ENCODE assay signal across 9 mouse cellular contexts in the genomic region with DNA sequence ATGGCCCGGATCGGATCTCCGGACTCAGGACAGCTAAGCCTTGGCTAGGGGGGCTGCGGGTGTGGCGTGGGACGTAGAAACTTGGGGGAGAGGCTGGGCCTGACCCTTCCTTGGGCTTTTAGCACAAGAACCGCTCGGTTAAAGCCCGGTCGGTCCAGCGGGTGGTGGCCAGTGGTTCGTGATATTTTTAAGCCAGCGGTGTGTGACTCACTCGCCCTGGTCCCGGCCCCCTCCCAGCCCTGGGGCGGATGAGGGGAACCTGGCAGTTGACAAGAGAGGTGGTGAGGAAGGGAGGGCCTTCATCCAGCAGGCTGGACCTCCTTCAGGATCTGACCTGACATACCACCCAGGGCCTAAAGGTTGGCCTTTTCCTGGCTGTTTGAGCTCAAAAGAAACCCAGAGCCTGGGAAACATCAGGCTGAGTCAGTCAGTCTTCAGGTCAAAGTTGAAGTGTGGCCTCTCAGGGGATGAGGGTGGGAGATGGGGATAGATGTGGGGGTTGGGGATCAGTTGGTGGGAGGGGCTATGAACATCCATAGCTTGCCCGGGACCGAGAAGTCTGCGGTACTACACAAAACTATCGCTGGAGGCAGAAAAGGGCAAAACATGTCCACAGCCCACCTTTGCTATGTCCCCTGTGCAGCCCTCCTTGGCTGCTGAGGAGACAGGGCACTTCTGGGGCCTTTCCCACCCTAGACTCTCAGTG. TPM values are rescaled to one million over a fixed set of nuclear protein-coding genes. Genes with fewer than 3 reads are reported as not detected.
DNase-seq lines count a peak whose midpoint lies in the region; ATAC-seq and TF ChIP-seq lines count a peak whose summit lies in the region.
"Had no signal": no experiment of that assay in that cellular context is flagged by ENCODE, and none has a peak within 500 bp of the region (broad histone marks: within the 10 kb centered on the region; RNA-seq: fewer than 3 reads in every experiment).

No protein-coding gene starts in this region.

- H3K36me3 ChIP-seq in hindbrain, embryonic 11.5 days (ENCODE audit: control insufficient read depth, insufficient read depth, low read length), result no peaks in the 10 kb centered on the region
- H3K36me3 ChIP-seq in hindbrain, embryonic 14.5 days (replicated peaks; ENCODE audit: control insufficient read depth, insufficient read depth), result 0 out of 2 replicates have a peak, but pooled peaks cover 11% of the 10 kb centered on the region
- H3K36me3 ChIP-seq in midbrain, postnatal 0 days (ENCODE audit: insufficient read depth, low read length), result no peaks in the 10 kb centered on the region

- peak overlapping the region; percentile 11; the same call in 1 of the 2 replicates for H3K9ac ChIP-seq in hindbrain, embryonic 11.5 days (ENCODE audit: low read depth, low read length)
- no peak overlapping the region for H3K9ac ChIP-seq in hindbrain, embryonic 14.5 days
- no peak overlapping the region for H3K9ac ChIP-seq in midbrain, postnatal 0 days (replicated peaks; ENCODE audit: low read length, poor library complexity, severe bottlenecking)

- no peaks in the 10 kb centered on the region; the same call in 1 of the 2 replicates for H3K4me1 ChIP-seq in hindbrain, embryonic 11.5 days (replicated peaks; ENCODE audit: control insufficient read depth, insufficient read depth, low read length)
- peaks cover 3% of the 10 kb centered on the region; the same call in 1 of the 2 replicates for H3K4me1 ChIP-seq in hindbrain, embryonic 14.5 days (replicated peaks; ENCODE audit: control insufficient read depth, insufficient read depth, low read length)
- H3K4me1 ChIP-seq in brown adipose tissue, adult 24 weeks (ENCODE audit: control insufficient read depth, insufficient read depth, insufficient read length, low read length), result peaks cover 34% of the 10 kb centered on the region
- no peaks in the 10 kb centered on the region for H3K4me1 ChIP-seq in midbrain, postnatal 0 days (ENCODE audit: insufficient read depth, low read length)

- H3K4me3 ChIP-seq in hindbrain, embryonic 11.5 days (ENCODE audit: low read depth, low read length), result no peak overlapping the region
- no peak overlapping the region for H3K4me3 ChIP-seq in hindbrain, embryonic 14.5 days (replicated peaks; ENCODE audit: low read length)
- peak overlapping the region; percentile 47 for H3K4me3 ChIP-seq in brown adipose tissue, adult 24 weeks (ENCODE audit: insufficient read depth, low read depth, low read length)
- H3K4me3 ChIP-seq in midbrain, postnatal 0 days (ENCODE audit: low read depth, low read length), result no peak overlapping the region

- 31% methylated on average over 20 of the region's 20 CpGs for WGBS in hindbrain, embryonic 11.5 days
- 43% methylated on average over 20 of the region's 20 CpGs for WGBS in hindbrain, embryonic 14.5 days
- WGBS in midbrain, postnatal 0 days, result 41% methylated on average over 20 of the region's 20 CpGs

- H3K27ac ChIP-seq in hindbrain, embryonic 11.5 days (ENCODE audit: low read depth, low read length), result no peak overlapping the region
- H3K27ac ChIP-seq in hindbrain, embryonic 14.5 days, result no peak overlapping the region
- peak overlapping the region; percentile 16 for H3K27ac ChIP-seq in brown adipose tissue, adult 24 weeks (replicated peaks; ENCODE audit: low read depth, low read length)
- H3K27ac ChIP-seq in midbrain, postnatal 0 days (ENCODE audit: low read depth, low read length), result no peak overlapping the region

- ATAC-seq in hindbrain, embryonic 11.5 days (ENCODE audit: low FRiP score), result no peak
- ATAC-seq in hindbrain, embryonic 14.5 days (ENCODE audit: low FRiP score), result no peak
- ATAC-seq in midbrain, postnatal 0 days (ENCODE audit: low FRiP score), result no peak

- no peak for DNase-seq in hindbrain, embryonic 11.5 days (ENCODE audit: low spot score)
- no peak for DNase-seq in hindbrain, embryonic 14.5 days (ENCODE audit: low spot score)
- peak; percentile 40 to 42 for DNase-seq in kidney, adult 8-10 months
- no peak for DNase-seq in midbrain, postnatal 0 days (ENCODE audit: low spot score)
- no peak for DNase-seq in ovary, postnatal 10 days (ENCODE audit: low spot score)
- DNase-seq in adrenal gland, adult 2 months, result no peak
- DNase-seq in gastrocnemius, adult 8-10 months (ENCODE audit: low spot score in 2 of 2), result no peak

- no peak for TF ChIP-seq CTCF in midbrain, postnatal 0 days (IDR thresholded peaks at IDR 0.05)

- peak overlapping the region; percentile 12 for H3K4me2 ChIP-seq in hindbrain, embryonic 11.5 days (replicated peaks; ENCODE audit: low read depth, low read length)
- H3K4me2 ChIP-seq in hindbrain, embryonic 14.5 days (replicated peaks), result no peak overlapping the region
- 0 out of 2 replicates have a peak overlapping the region, but pooled peaks have one; percentile 12 for H3K4me2 ChIP-seq in midbrain, postnatal 0 days (ENCODE audit: low read depth, low read length, poor library complexity, severe bottlenecking)

- no peaks in the 10 kb centered on the region for H3K9me3 ChIP-seq in hindbrain, embryonic 11.5 days (ENCODE audit: control insufficient read depth, low read length)
- no peaks in the 10 kb centered on the region for H3K9me3 ChIP-seq in hindbrain, embryonic 14.5 days (ENCODE audit: control insufficient read depth, low read length)
- no peaks in the 10 kb centered on the region for H3K9me3 ChIP-seq in midbrain, postnatal 0 days (ENCODE audit: low read length)

- H3K27me3 ChIP-seq in hindbrain, embryonic 11.5 days (ENCODE audit: control insufficient read depth, insufficient read depth, low read length), result peaks cover 8% of the 10 kb centered on the region; the same call in 1 of the 2 replicates
- H3K27me3 ChIP-seq in hindbrain, embryonic 14.5 days (ENCODE audit: control insufficient read depth, insufficient read depth, low read length), result 0 out of 2 replicates have a peak, but pooled peaks cover 3% of the 10 kb centered on the region
- peaks cover 8% of the 10 kb centered on the region for H3K27me3 ChIP-seq in midbrain, postnatal 0 days (ENCODE audit: insufficient read depth, low read length)

RNA-seq across cellular contexts. Expression of gene Eps8l2, which starts 0.7 kb away (rescaled TPM):
- 2.1 and 2.6 TPM in 2 replicates for polyA plus RNA-seq in hindbrain, embryonic 11.5 days (2014; fragmentation: Nextera tagmentation; extraction: Ambion mirVana)
- 0.98 and 1.2 TPM in 2 replicates for polyA plus RNA-seq in hindbrain, embryonic 14.5 days (2014; fragmentation: Nextera tagmentation; extraction: Ambion mirVana)
- polyA plus RNA-seq in brown adipose tissue, adult 24 weeks (2012; ENCODE audit: insufficient read depth, insufficient read length, missing spikeins), result 1.5 and 2.9 TPM in 2 replicates
- total RNA-seq in midbrain, postnatal 0 days (2014; rRNA removed), result 2.4 and 3.1 TPM in 2 replicates
- polyA plus RNA-seq in midbrain, postnatal 0 days (2015; fragmentation: Nextera tagmentation; extraction: Ambion mirVana), result 0.48 and 0.74 TPM in 2 replicates
- 1 to 10 TPM; 2.7 to 3.0 TPM for total RNA-seq in adrenal gland, adult 2 months (2021)
- 2.6 and 3.8 TPM in 2 replicates for polyA plus RNA-seq in adrenal gland, adult 2 months (2012; rRNA removed)
- total RNA-seq in gastrocnemius, adult 8-10 months (2022), result 1 to 10 TPM; 1.3 to 3.4 (median 2.2) TPM

RNA-seq across cellular contexts. Expression of gene Tmem80, which starts 11.8 kb away (rescaled TPM):
- polyA plus RNA-seq in hindbrain, embryonic 11.5 days (2014; fragmentation: Nextera tagmentation; extraction: Ambion mirVana), result 29.7 and 31.9 TPM in 2 replicates
- 24.7 and 32.6 TPM in 2 replicates for polyA plus RNA-seq in hindbrain, embryonic 14.5 days (2014; fragmentation: Nextera tagmentation; extraction: Ambion mirVana)
- 35.2 and 44.8 TPM in 2 replicates for polyA plus RNA-seq in brown adipose tissue, adult 24 weeks (2012; ENCODE audit: insufficient read depth, insufficient read length, missing spikeins)
- total RNA-seq in midbrain, postnatal 0 days (2014; rRNA removed), result 25.8 and 29.1 TPM in 2 replicates
- 31.5 and 34.5 TPM in 2 replicates for polyA plus RNA-seq in midbrain, postnatal 0 days (2015; fragmentation: Nextera tagmentation; extraction: Ambion mirVana)
- total RNA-seq in adrenal gland, adult 2 months (2021), result 10 to 100 TPM; 26.9 to 34.8 TPM
- 32.7 and 33.5 TPM in 2 replicates for polyA plus RNA-seq in adrenal gland, adult 2 months (2012; rRNA removed)
- total RNA-seq in gastrocnemius, adult 8-10 months (2022), result 10 to 100 TPM in 3 of 4 experiments, 1 to 10 TPM in 1; 9.1 to 11.5 (median 11.3) TPM

RNA-seq across cellular contexts. Expression of gene Deaf1, which starts 11.9 kb away (rescaled TPM):
- 70.0 and 75.9 TPM in 2 replicates for polyA plus RNA-seq in hindbrain, embryonic 11.5 days (2014; fragmentation: Nextera tagmentation; extraction: Ambion mirVana)
- 187 TPM in 2 replicates for polyA plus RNA-seq in hindbrain, embryonic 14.5 days (2014; fragmentation: Nextera tagmentation; extraction: Ambion mirVana)
- polyA plus RNA-seq in brown adipose tissue, adult 24 weeks (2012; ENCODE audit: insufficient read depth, insufficient read length, missing spikeins), result 5.9 and 15.8 TPM in 2 replicates
- 246 and 289 TPM in 2 replicates for total RNA-seq in midbrain, postnatal 0 days (2014; rRNA removed)
- 291 and 306 TPM in 2 replicates for polyA plus RNA-seq in midbrain, postnatal 0 days (2015; fragmentation: Nextera tagmentation; extraction: Ambion mirVana)
- 10 to 100 TPM; 27.8 to 30.5 TPM for total RNA-seq in adrenal gland, adult 2 months (2021)
- polyA plus RNA-seq in adrenal gland, adult 2 months (2012; rRNA removed), result 18.7 and 34.4 TPM in 2 replicates
- 10 to 100 TPM; 10.6 to 15.1 (median 12.7) TPM for total RNA-seq in gastrocnemius, adult 8-10 months (2022)

RNA-seq across cellular contexts. Expression of gene Drd4, which starts 47.6 kb away (rescaled TPM):
- polyA plus RNA-seq in hindbrain, embryonic 11.5 days (2014; fragmentation: Nextera tagmentation; extraction: Ambion mirVana), result 0.25 and 0.33 TPM in 2 replicates
- polyA plus RNA-seq in hindbrain, embryonic 14.5 days (2014; fragmentation: Nextera tagmentation; extraction: Ambion mirVana), result 0.65 and 0.88 TPM in 2 replicates
- polyA plus RNA-seq in brown adipose tissue, adult 24 weeks (2012; ENCODE audit: insufficient read depth, insufficient read length, missing spikeins), result not detected in 2 replicates
- total RNA-seq in midbrain, postnatal 0 days (2014; rRNA removed), result 0.55 and 0.61 TPM in 2 replicates
- 0.73 and 0.98 TPM in 2 replicates for polyA plus RNA-seq in midbrain, postnatal 0 days (2015; fragmentation: Nextera tagmentation; extraction: Ambion mirVana)
- total RNA-seq in adrenal gland, adult 2 months (2021), result under 1 TPM in 1 of 2 experiments, not detected in 1; 0.31 TPM
- 0.62 and 12.1 TPM in 2 replicates for polyA plus RNA-seq in adrenal gland, adult 2 months (2012; rRNA removed)
- total RNA-seq in gastrocnemius, adult 8-10 months (2022), result not detected
- total RNA-seq: neutrophil, adult 5-6 weeks had no signal

RNA-seq across cellular contexts. Expression of gene Taldo1, which starts 52.6 kb away (rescaled TPM):
- 389 and 395 TPM in 2 replicates for polyA plus RNA-seq in hindbrain, embryonic 11.5 days (2014; fragmentation: Nextera tagmentation; extraction: Ambion mirVana)
- polyA plus RNA-seq in hindbrain, embryonic 14.5 days (2014; fragmentation: Nextera tagmentation; extraction: Ambion mirVana), result 271 and 278 TPM in 2 replicates
- polyA plus RNA-seq in brown adipose tissue, adult 24 weeks (2012; ENCODE audit: insufficient read depth, insufficient read length, missing spikeins), result 1,487 and 1,572 TPM in 2 replicates
- 166 and 175 TPM in 2 replicates for total RNA-seq in midbrain, postnatal 0 days (2014; rRNA removed)
- 245 and 255 TPM in 2 replicates for polyA plus RNA-seq in midbrain, postnatal 0 days (2015; fragmentation: Nextera tagmentation; extraction: Ambion mirVana)
- 100 to 1,000 TPM; 640 to 700 TPM for total RNA-seq in adrenal gland, adult 2 months (2021)
- polyA plus RNA-seq in adrenal gland, adult 2 months (2012; rRNA removed), result 260 and 309 TPM in 2 replicates
- total RNA-seq in gastrocnemius, adult 8-10 months (2022), result 10 to 100 TPM; 81.4 to 87.7 (median 84.4) TPM

Comparison
In these comparisons a context has a peak if more than half of its experiments do, and no peak if none do; other contexts are left out.
1. DNase-seq: peak in kidney, adult 8-10 months (2 of 2); none in hindbrain, embryonic 11.5 days (single experiment), hindbrain, embryonic 14.5 days (single experiment), midbrain, postnatal 0 days (single experiment), ovary, postnatal 10 days (single experiment), adrenal gland, adult 2 months (single experiment) and gastrocnemius, adult 8-10 months (0 of 2).